Mouse (Mus musculus) urinary bladder, postnatal 4 days (tissue): ENCODE measurements at regions not wholly inside any gene's neighbourhood (a gene's known extent, or its start where the extent isn't known, plus 50 kb on each side); places are given as distances from the start of the nearest gene placed in this dataset.
"Not testable (repeated sequence)": the region's sequence is repeated elsewhere in the genome, so short reads cannot be mapped to it uniquely, and the experiment has no call there.

Source experiments
- DNase-seq, 2 experiments: peaks; one replicate each; pipeline ENCODE4 v3.0.0; 2021 to 2022; ENCODE audit warnings: low spot score in 2 of 2

DNA sequence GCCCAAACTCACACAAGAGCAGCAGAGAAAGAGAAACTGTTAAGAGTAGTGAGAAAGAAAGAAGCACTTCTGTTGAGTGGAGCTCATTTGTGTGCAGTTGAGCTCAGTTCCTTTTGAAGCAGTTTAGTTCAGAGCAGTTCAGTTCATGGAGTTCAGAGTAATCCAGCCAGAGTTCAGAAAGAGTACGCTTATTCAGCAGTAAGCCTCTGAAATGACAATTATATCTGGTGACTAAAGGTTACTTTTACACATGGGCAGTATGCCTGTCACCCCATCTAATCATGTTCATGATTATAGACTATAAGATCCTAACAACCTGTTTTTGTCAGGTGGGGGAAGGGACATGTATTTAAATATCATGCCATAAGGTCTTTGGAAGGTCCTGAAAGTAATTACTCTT, 333.9 kb upstream of the Klf6 start:
- no peak for DNase-seq

DNA sequence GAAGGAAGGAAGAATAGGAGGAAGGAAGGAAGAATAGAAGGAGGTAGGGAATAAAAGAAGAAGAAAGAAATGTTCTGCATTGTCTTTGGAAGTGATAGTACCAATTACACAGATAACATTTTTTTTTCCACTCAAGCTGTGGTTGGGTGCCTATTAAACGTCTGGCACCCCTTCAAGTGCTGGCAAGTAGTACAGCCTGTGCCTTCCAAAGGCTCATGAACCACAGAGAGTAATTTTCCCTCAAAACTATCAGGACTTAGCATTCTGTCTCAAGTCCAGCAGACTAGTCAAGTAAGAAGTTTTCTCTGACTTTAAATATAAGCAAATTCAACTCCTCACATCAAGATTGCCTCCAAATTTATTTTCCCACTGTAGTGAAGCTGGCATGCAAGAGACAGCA, 321.0 kb upstream of the Klf6 start:
- no peak for DNase-seq

DNA sequence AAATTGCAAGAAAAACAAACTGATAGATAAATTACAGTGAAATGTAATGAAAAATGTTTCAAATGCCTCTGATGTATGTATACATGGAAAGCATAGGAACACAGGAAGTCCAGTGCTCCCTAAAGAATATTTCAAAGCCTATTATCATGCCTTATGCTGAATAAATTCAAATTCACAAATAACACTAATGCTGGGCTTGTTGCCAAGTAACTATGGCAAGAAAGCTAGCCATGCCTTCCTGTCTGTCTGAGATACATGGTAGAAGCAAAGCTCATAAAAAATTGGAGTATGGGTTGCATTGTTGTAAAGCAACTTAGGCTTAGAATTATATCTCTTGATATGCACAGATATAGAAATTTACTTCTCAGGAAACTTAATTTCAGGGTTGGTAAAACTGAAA, 315.8 kb upstream of the Klf6 start:
- DNase-seq, result no peak

DNA sequence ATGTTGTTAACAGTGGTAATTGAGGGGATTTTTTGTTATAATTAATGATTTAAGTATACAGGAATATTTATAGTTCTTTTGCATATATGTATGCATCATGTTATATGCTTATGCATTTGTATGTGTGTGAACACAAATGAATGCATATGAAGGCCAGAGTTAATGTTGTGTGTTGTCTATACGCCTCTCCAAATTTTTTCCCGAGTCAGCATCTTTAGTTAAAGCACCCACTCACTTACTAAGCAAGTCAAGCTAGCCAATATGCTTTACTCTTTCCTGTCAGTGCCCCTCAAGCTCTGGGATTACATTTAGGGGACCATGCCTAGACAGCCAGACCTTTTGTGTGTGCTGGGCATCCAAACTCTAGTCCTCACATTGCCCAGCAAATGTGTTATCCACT, 315.3 kb upstream of the Klf6 start:
- DNase-seq, result no peak

DNA sequence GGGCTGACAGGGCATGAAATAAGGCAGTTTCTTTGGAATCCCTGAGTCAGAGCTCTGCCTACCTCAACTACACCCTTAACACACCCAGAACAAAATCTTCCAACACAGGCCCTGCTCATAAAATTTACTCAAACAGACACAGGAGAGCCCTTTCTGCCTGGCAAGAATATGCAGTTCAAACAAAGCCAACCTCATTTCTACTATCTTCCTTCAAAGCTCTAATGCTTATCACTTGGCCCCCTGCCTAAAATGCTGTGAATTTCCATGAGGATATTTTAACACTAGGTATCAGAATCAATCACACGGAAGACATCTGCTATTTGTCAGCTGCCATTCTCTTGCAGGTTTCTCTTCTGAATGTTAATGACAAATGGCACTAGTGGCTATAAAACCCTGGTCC, 314.3 kb upstream of the Klf6 start:
- no peak for DNase-seq

DNA sequence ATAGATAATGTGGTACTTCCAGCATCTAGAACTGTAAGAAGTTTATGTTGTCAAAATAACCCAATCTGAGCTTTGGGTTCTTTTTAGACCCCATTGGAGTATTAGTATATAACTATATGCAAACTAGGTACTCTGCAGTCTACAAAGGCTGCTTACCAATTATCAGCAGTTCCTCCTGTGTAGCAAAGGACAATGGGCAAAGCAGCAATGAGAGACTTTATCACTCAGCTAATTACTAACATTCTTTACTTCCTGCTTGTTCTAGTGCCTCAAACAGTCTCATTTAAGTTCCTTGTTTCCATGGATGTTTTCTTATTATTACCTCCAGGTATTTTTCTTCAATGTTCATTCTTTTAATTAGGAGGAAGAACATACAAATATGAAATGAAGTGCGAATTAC, 312.5 kb upstream of the Klf6 start:
- DNase-seq, result no peak

DNA sequence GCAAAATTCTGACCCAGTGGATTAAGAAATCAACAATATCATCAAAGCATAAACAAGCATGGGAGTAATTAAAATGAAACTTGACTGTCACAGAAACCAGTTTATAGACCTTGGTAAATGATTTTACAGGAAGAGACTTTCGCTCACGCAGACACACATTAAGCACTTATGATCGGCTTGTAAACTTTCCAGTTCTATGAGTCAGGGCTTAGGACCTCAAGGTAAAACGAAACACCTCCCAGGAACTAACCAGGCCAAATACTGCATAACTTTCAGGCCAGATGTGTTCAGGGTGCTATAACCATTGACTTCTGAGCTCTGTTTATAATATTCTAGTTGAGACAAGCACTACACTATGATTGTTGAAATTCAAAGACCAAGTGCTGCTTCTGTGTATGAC, 312.1 kb upstream of the Klf6 start:
- DNase-seq, result no peak

DNA sequence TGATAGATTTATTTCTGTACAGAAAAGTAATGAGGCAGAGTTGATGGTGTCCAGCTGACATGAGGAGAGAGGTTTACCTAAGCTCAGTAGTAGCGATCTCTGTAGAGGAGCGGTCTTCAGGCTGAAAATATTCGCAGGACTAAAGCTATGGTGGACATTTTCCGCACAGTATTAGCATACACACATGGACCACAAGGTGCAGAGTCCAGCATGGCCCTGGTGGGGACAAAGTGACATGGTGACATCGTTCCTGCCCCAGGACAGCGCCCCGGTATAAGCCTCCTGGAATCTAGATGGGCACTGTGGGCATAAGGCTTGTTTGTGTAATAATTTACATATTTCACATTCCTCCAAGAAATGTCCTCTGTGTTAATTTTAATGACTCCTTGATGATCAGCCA, 311.5 kb upstream of the Klf6 start:
- DNase-seq, result no peak

DNA sequence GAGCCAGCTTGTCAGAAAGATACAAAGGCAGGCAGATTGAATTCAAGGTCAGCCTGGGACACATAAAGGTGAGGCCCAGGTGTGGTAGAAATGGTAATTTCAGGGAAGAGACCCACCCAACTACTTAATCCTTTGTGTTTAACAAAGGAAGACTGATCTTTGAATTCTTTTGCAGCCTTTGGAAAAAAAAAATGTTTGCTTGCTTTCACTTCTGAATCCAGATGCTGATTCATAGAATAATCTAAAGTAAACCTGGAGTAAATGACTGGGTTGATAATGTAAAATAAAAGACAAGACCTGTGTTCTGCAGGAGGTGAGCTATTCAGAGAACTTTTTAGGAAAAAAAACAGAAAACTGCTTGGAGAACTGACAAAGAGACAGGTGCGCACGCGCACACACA, 310.9 kb upstream of the Klf6 start:
- DNase-seq, result no peak

DNA sequence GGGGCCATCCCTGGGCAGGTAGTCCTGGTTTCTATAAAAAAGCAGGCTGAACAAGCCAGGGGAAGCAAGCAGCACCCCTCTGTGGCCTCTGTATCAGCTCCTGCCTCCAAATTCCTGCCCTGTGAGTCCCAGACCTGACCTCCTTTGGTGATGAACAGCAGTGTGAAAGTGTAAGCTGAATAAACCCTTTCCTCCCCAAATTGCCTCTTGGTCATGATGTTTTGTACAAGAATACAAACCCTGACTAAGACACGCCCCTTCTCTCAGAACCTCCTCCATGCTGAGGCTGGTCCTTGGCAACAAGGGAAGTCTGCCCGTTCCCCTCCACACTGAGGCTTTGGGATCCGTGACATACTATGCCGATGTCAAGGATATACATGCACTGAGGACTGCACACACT, 310.2 kb upstream of the Klf6 start:
- DNase-seq, result no peak

DNA sequence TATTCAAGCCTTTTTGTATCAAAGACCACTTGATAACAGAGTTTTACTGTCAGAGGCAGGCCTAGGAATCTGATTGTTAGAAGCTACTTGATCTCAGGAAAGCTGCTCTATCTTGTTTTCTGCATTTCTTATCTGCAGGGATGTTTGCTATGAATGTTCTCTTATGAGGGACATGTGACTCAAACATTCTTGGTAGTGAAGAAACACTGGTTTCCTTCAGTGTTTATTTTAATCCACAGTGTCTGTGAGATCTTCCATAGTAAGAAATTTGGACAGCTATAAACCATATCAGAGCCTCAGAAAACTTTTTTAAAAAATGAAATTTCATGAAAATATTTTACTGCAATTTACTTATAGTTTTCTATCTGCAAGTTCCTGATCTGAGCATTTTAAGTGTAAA, 307.8 kb upstream of the Klf6 start:
- no peak for DNase-seq

DNA sequence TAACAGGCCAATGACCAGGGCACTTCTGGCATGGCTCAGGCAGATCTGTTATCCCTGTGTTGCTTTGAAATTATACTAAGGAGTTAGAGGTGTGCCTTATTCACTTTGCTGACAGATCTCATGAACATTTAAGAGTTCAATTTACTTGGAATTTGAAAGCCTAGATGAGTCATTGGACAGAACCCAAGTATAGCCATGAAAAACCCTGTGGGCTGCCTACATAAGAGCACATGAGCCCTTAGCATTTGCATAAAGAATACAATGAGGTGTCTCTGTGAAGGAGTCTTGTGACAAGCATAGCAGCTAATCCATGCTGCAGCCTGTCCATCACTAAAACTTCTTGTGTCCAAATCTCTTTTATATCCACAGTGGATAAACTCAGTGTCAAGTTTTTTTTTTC, 303.2 kb upstream of the Klf6 start:
- no peak for DNase-seq

DNA sequence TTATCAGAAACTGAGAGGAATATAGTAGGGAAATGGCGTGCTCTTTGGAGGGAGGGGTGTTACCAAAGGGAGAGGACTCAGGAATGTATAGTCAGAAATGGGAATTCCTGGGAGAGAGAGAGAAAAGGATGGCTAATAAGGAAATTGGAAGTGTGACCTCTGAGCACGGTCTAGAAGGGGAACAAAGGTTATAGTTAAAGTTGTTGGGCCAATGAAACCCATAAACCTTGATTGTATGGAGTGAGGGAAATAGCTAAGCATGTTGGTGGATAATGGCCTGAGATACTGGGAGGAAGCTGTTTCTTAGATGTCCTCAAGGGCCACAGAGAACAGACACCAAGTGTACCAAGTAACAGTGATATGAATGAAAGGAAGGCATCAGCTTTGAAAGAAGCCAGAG, 294.8 kb upstream of the Klf6 start:
- DNase-seq, result no peak

DNA sequence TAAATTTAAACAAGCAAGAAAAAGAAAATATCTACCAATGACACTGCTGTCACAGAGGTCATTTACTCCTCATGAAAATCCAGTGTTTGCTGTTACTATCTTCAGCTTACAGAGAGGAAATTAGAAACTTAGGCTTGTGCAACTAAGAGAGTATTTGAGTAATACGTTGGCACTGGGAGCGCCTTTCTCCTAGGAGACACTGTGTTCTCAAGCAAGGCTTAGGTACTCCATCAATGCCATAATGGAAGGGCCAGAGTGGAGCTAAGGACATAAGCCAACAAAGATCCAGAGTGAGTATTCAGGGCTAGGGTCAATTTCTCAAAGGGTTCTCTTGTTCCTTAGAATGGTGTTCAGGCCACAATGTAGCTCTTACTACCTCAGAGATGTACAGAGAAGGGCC, 294.4 kb upstream of the Klf6 start:
- DNase-seq, result no peak

DNA sequence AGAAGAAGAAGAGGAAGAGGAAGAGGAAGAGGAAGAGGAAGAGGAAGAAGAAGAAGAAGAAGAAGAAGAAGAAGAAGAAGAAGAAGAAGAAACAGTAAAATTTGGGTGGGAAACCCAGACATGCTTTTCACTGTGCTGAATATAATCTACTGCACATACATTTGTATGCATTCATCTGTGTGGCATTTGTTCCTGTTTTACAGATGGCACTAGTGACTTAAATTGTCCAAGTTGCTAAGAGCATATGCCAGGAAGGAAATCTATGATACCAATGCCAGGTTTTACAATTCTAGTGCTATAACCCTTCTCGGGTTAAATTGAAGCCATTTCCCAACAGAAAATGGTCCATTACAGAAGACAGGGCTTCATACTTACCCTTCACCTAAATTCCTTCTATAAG, 291.7 kb upstream of the Klf6 start:
- no peak for DNase-seq

DNA sequence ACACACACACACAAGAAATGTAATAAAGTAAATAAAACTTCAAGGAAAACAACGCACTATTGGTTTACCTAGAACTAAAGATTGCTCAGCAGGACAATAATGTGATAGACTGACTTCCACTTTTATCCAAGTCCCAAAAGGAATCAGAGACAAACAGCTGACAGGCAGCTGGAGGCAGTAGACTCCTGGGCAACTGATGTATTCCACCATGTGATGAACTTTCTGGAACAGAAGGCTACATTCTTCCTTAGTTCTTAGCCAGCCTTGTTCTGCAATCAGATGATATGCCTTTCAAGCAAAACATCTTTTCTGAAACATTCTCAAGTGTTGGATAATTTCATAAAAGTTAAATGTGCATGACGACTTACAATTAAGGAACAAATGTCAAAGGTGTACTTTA, 290.9 kb upstream of the Klf6 start:
- DNase-seq, result no peak

DNA sequence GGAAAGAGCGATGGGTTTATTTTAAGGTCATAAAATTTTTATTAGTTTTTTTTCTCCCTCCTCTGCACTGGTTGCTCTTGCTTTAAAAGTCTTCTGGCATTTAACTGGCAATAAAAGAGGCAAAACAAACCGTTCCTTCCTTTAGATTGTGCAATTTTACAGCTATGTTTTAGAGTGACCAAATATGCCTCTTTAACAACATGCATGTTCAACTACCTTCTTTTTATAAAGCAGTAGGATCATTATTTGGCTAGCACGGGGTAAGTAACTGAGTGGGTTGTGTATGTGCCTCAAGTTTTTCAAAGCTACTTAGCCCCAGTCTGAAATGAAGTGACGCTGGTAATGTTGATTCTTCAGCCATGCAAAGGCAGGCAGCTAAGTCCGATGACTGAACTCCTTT, 284.7 kb upstream of the Klf6 start:
- DNase-seq, result no peak

DNA sequence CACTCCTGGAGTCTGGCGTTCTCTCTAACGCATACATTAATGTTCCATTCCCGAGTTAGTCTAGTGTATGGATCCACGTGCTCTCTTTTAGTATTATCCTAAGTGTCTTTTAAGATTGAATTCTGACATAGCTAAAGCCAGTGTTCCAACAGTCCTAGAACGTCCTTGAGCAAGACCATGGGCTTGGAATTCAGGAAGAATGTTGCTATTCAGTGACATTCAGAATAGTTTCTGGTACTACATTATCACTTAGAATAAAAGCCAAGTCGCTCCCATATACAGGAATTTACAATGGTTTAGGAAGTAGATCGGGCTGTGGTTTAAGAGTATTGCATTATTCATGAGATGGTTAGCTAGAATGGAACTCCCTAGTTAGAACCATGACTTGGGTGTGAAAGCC, 277.6 kb upstream of the Klf6 start:
- DNase-seq, result not testable (repeated sequence)

DNA sequence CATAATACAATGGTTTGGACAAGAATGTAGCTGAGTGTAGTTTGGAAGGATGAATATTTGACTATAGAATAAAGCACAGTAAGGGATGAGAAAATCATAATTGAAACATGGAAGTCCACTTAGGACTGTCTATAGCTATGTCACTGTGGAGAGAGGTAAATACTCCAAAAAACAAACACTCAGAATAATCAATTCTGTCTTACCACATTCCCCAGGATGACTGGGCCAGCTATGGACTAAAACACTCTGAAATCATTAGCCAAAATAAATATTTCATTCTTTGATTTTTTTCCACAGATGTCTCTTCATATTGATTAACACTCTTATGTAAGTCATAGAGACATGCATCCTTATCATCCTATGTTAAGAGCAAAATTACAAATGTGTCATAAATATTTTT, 274.1 kb upstream of the Klf6 start:
- no peak for DNase-seq

DNA sequence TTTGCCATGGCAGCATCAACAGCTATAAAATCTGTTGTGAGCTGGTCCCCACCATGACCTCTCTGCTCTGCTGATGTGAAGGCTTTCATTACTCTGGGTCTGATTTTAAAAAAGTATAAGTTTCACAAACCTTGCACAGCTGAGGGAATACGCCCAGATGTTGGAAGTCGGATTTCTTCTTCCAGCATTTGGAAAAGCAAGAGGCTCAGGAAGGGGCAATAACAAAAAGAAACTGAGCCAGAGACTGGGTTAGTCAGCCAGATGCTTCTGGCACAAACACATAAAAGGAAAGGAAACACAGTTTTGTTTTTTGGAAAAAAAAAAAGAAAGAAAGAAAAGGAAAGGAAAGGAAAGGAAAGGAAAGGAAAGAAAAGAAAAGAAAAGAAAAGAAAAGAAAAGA, 270.0 kb upstream of the Klf6 start:
- DNase-seq, result no peak

DNA sequence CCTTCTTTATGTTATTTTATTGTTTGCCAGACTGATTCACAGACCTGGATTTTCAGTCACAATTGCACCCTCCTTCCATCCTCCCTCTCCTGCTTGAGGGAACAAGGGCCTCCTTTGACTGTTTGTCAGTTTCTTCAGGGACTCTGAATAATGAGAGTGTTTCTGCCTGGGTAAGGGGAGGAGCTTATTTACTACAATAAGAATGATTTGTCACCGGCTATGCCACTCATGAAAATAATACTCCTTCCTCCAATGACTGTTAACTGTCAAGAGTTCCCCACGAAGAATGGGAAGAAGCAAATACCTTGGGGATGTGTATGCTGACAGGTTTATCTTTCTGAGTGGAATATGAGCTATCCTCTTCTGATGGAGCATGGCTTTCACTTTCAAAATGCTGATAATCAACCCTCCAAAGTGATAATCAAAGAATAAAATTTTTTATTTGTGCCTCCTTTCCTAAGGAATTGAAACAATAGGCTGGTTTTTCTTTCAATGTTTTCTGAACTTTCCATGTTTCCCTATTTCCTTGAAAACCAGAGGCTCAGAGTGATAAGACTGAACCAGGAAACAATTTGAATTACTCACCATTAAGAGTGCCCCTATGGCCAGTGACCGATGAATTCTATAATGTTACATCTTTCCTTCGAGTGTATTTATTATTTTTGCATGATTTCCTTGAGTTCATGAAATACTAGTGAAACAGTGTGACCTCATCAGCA, 269.3 kb upstream of the Klf6 start:
- no peak for DNase-seq

DNA sequence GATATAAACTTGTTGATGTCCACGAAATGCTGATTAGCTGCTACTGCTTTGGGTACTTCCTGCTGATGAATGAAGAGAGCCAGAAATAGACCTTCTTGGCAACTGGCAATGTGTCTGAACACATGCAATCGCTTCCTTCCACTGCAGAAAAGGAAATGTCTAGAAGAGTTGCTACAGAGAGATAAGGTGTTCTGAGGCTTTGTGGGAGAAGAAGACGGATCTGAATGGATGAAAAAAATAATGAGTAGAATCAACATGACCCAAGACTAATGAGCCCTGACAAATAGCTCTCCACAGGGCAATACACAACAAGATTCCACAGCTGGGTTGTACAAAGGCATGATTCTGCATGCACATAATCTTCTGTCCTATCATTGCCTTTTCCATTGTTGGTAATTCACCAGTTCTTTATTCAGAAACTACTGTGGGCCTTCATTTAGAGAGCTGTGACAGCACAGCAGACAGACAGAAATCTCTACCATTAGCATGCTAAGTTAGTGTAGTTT, 268.7 kb upstream of the Klf6 start:
- DNase-seq, result no peak

DNA sequence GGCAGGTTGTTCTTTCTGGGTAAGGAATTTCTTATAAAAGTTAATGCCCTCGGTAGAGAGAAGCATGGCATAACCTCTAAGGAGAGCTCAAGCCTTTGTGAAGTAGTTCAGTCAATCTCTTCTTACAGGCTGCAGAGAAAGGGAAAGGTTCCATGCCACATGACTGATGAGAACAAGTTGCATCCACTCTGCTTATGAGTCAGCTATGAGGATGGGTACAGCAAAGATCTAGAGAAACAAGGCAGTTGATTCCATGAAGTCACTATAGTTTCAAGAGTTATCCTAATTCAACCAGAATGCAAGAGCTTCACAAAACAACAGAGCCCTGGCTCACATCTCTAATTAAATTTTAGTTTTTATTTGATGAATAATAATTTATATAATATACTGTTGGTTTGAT, 259.6 kb upstream of the Klf6 start:
- no peak for DNase-seq

DNA sequence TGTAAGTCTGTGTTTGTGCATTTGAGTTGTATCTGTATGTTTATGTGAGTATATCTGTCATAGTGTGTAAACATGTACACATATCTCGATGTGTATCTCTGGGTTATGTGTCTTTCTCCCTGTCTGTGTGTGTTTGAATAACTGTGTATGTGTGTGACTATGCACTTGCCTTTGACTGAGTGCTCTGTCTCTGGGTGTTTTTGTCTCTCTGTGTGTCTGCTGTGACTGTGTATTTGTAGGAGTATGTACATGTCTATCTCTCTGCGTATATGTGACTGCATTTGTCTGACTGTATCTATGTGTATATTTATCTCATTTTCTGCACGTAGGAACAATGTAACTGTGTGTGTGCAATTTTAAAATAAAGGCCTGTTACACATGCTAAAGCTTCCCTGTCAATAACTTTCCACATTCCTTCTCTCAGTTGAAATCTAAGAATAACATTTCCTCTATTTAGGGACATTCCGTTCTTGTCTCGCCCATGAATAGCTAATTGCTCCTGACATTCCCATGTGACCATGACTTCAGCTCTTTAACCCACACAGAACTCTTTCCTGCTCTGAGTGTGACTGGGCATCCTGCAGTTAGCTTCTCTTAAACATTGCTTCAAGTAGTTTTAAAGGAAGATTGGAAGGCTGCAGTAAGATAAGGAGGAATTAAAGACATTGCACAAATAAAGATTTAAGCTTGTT, 257.2 kb upstream of the Klf6 start:
- DNase-seq, result no peak
